Comparison of ENCODE assay signal across 8 mouse cellular contexts in the genomic region with DNA sequence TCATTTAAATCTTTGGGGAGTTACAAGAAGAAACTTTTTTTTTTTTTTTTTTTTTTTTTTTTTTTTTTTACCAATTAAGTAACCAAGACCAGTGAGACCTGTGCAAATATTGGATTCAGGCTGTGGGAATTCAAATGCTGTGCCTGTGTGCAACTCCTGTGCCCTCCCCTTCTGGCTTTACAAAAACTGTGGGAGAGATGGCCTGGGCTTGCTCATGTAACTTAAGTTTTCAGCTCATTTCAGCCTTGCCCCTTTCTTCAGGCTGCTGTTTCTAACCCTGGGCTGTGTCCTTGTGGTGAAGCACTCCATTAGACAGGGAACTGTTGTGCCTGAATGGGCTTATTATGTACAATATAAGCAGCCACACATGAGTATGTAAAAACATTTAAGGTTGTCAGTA. TPM values are rescaled to one million over a fixed set of nuclear protein-coding genes. Genes with fewer than 3 reads are reported as not detected.
DNase-seq lines count a peak whose midpoint lies in the region; ATAC-seq lines count a peak whose summit lies in the region.

No protein-coding gene starts in this region.

- H3K36me3 ChIP-seq in forebrain, embryonic 10.5 days (replicated peaks) = peaks cover 28% of the 10 kb centered on the region
- H3K36me3 ChIP-seq in forebrain, embryonic 16.5 days (ENCODE audit: control insufficient read depth, insufficient read depth) = no peaks in the 10 kb centered on the region
- H3K36me3 ChIP-seq in heart, embryonic 15.5 days = 0 out of 2 replicates have a peak, but pooled peaks cover 6% of the 10 kb centered on the region
- H3K36me3 ChIP-seq in liver, embryonic 16.5 days (ENCODE audit: control insufficient read depth, insufficient read depth) = no peaks in the 10 kb centered on the region

- H3K9me3 ChIP-seq in forebrain, embryonic 10.5 days = no peaks in the 10 kb centered on the region
- H3K9me3 ChIP-seq in forebrain, embryonic 16.5 days (ENCODE audit: control insufficient read depth, low read length) = no peaks in the 10 kb centered on the region
- H3K9me3 ChIP-seq in heart, embryonic 15.5 days (replicated peaks) = no peaks in the 10 kb centered on the region
- no peaks in the 10 kb centered on the region for H3K9me3 ChIP-seq in liver, embryonic 16.5 days (replicated peaks; ENCODE audit: control insufficient read depth, low read length)

- H3K4me3 ChIP-seq in forebrain, embryonic 10.5 days = peak overlapping the region; percentile 72
- no peak overlapping the region for H3K4me3 ChIP-seq in forebrain, embryonic 16.5 days (replicated peaks; ENCODE audit: low read length)
- H3K4me3 ChIP-seq in heart, embryonic 15.5 days = peak overlapping the region; percentile 87
- peak overlapping the region; percentile 67 for H3K4me3 ChIP-seq in liver, embryonic 16.5 days (ENCODE audit: low read depth, low read length)

- no peak overlapping the region for H3K27ac ChIP-seq in forebrain, embryonic 10.5 days
- no peak overlapping the region for H3K27ac ChIP-seq in forebrain, embryonic 16.5 days (ENCODE audit: low read length)
- H3K27ac ChIP-seq in heart, embryonic 15.5 days = no peak overlapping the region
- H3K27ac ChIP-seq in liver, embryonic 16.5 days (ENCODE audit: low read length) = no peak overlapping the region

- H3K4me1 ChIP-seq in forebrain, embryonic 10.5 days = peaks cover 16% of the 10 kb centered on the region
- H3K4me1 ChIP-seq in forebrain, embryonic 16.5 days (replicated peaks; ENCODE audit: control insufficient read depth, insufficient read depth, low read length) = peaks cover 8% of the 10 kb centered on the region; the same call in 1 of the 2 replicates
- peaks cover 5% of the 10 kb centered on the region; the same call in 1 of the 2 replicates for H3K4me1 ChIP-seq in heart, embryonic 15.5 days (replicated peaks)
- peaks cover 9% of the 10 kb centered on the region for H3K4me1 ChIP-seq in liver, embryonic 16.5 days (ENCODE audit: control insufficient read depth, low read depth, low read length)

- ATAC-seq in forebrain, embryonic 16.5 days = no peak
- ATAC-seq in heart, embryonic 15.5 days (replicated peaks; ENCODE audit: insufficient number of reproducible peaks, insufficient read depth, low FRiP score, low read depth) = no peak
- ATAC-seq in liver, embryonic 16.5 days (ENCODE audit: low read depth) = no peak

- H3K9ac ChIP-seq in forebrain, embryonic 16.5 days (replicated peaks; ENCODE audit: low read depth, low read length) = no peak overlapping the region
- H3K9ac ChIP-seq in heart, embryonic 15.5 days = peak overlapping the region; percentile 27; the same call in 1 of the 2 replicates
- H3K9ac ChIP-seq in liver, embryonic 16.5 days (ENCODE audit: low read depth, low read length) = no peak overlapping the region

- DNase-seq in forebrain, embryonic 10.5 days (ENCODE audit: extremely low spot score, low spot score) = no peak
- DNase-seq in MN1 (ENCODE audit: low spot score) = peak; percentile 12
- no peak for DNase-seq in urinary bladder, postnatal 25 days (ENCODE audit: low spot score)
- DNase-seq in urinary bladder, postnatal 36 days (ENCODE audit: low spot score in 2 of 2) = no peak
- DNase-seq in lung, postnatal 36 days = no peak

- H3K4me2 ChIP-seq in forebrain, embryonic 16.5 days (ENCODE audit: low read length) = no peak overlapping the region
- peak overlapping the region; percentile 83 for H3K4me2 ChIP-seq in heart, embryonic 15.5 days
- peak overlapping the region; percentile 77 for H3K4me2 ChIP-seq in liver, embryonic 16.5 days (ENCODE audit: low read depth, low read length)

- peaks cover 6% of the 10 kb centered on the region; the same call in 1 of the 2 replicates for H3K27me3 ChIP-seq in forebrain, embryonic 10.5 days (ENCODE audit: poor library complexity, severe bottlenecking)
- H3K27me3 ChIP-seq in forebrain, embryonic 16.5 days (replicated peaks; ENCODE audit: control insufficient read depth, insufficient read depth, low read length) = no peaks in the 10 kb centered on the region
- no peaks in the 10 kb centered on the region for H3K27me3 ChIP-seq in heart, embryonic 15.5 days
- peaks cover 9% of the 10 kb centered on the region for H3K27me3 ChIP-seq in liver, embryonic 16.5 days (ENCODE audit: control insufficient read depth, insufficient read depth, low read depth, low read length)

RNA-seq across cellular contexts. Expression of a gene that starts 1.0 kb away (rescaled TPM):
- polyA plus RNA-seq in forebrain, embryonic 10.5 days (2016; fragmentation: Nextera tagmentation; extraction: Ambion mirVana) = 58.4 and 63.8 TPM in 2 replicates
- polyA plus RNA-seq in forebrain, embryonic 16.5 days (2015; fragmentation: Nextera tagmentation; extraction: Ambion mirVana) = 27.5 and 40.8 TPM in 2 replicates
- polyA plus RNA-seq in heart, embryonic 15.5 days (2015; fragmentation: Nextera tagmentation; extraction: Ambion mirVana) = 129 and 161 TPM in 2 replicates
- polyA plus RNA-seq in liver, embryonic 16.5 days (2015; fragmentation: Nextera tagmentation; extraction: Ambion mirVana) = 22.1 and 23.9 TPM in 2 replicates

RNA-seq across cellular contexts. Expression of a gene that starts 35.2 kb away (rescaled TPM):
- polyA plus RNA-seq in forebrain, embryonic 10.5 days (2016; fragmentation: Nextera tagmentation; extraction: Ambion mirVana) = 34.6 and 37.3 TPM in 2 replicates
- 31.1 and 36.5 TPM in 2 replicates for polyA plus RNA-seq in forebrain, embryonic 16.5 days (2015; fragmentation: Nextera tagmentation; extraction: Ambion mirVana)
- polyA plus RNA-seq in heart, embryonic 15.5 days (2015; fragmentation: Nextera tagmentation; extraction: Ambion mirVana) = 22.8 and 31.2 TPM in 2 replicates
- 14.6 and 15.1 TPM in 2 replicates for polyA plus RNA-seq in liver, embryonic 16.5 days (2015; fragmentation: Nextera tagmentation; extraction: Ambion mirVana)
